Mouse (Mus musculus) liver, embryonic 14.5 days (tissue): ENCODE results near the gene Gm38394. TPM values are rescaled to one million over a fixed set of nuclear protein-coding genes. Genes with fewer than 3 reads are reported as not detected.
"Not testable (repeated sequence)": the region's sequence is repeated elsewhere in the genome, so short reads cannot be mapped to it uniquely, and the experiment has no call there.

Experiments
- ATAC-seq: fragments of 200-750 bp; cut with Nextera tagmentation; 2 replicates; pipeline ENCODE4 v1.8.0; 2017; ENCODE audit warnings: moderate number of reproducible peaks, mild to moderate bottlenecking, moderate library complexity; ENCODE audit not compliant: insufficient read depth
- DNase-seq, 3 experiments: peaks; one replicate each; pipeline ENCODE4 v3.0.0-alpha.2; 2012 to 2013; ENCODE audit warnings: low read depth in 3 of 3, low spot score in 3 of 3
- H3K27ac ChIP-seq: fragments of 300-500 bp; sonication (generic); 2 replicates; pipeline ENCODE4 v1.5.1; 2014; ENCODE audit warnings: moderate library complexity, mild to moderate bottlenecking, control low read depth, inconsistent platforms
- H3K27me3 ChIP-seq: fragments of 300-500 bp; sonication (generic); 2 replicates; pipeline ENCODE4 v1.6.1; 2014; ENCODE audit warnings: mild to moderate bottlenecking, low read length, moderate library complexity; ENCODE audit not compliant: control insufficient read depth, insufficient read depth
- H3K36me3 ChIP-seq: fragments of 300-500 bp; sonication (generic); replicated peaks from 2 replicates; pipeline ENCODE4 v1.6.1; 2014; ENCODE audit warnings: low read depth; ENCODE audit not compliant: control insufficient read depth, insufficient read depth
- H3K4me1 ChIP-seq, 2 experiments: fragments of 200-500 bp in 1 of 2; fragments of 300-500 bp in 1 of 2; sonication (generic) in 1 of 2; replicated peaks; 2 replicates each; pipeline ENCODE4 v1.6.1; 2012 to 2014; ENCODE audit warnings: antibody characterized with exemption in 1 of 2, inconsistent platforms in 1 of 2, low read length in 1 of 2; ENCODE audit not compliant: control insufficient read depth in 2 of 2, insufficient read depth in 2 of 2
- H3K4me2 ChIP-seq: fragments of 300-500 bp; sonication (generic); 2 replicates; pipeline ENCODE4 v1.6.1; 2014; ENCODE audit warnings: low read depth, mild to moderate bottlenecking, control low read depth, moderate library complexity
- H3K4me3 ChIP-seq, 2 experiments: fragments of 200-500 bp in 1 of 2; fragments of 300-500 bp in 1 of 2; sonication (generic) in 1 of 2; 2 replicates each; pipeline ENCODE4 v1.5.1; 2012 to 2014; ENCODE audit warnings: low read depth in 2 of 2, low read length in 2 of 2, mild to moderate bottlenecking in 2 of 2, control low read depth in 1 of 2, inconsistent platforms in 1 of 2, moderate library complexity in 1 of 2; ENCODE audit not compliant: insufficient read depth in 1 of 2
- H3K9ac ChIP-seq: fragments of 300-500 bp; sonication (generic); replicated peaks from 2 replicates; pipeline ENCODE4 v1.6.1; 2014; ENCODE audit warnings: mild to moderate bottlenecking, control low read depth, moderate library complexity
- H3K9me3 ChIP-seq: fragments of 300-500 bp; sonication (generic); 2 replicates; pipeline ENCODE4 v1.6.1; 2016; ENCODE audit warnings: low read length, mixed read lengths; ENCODE audit not compliant: control insufficient read depth
- CTCF ChIP-seq: IDR thresholded peaks from 2 replicates; pipeline ENCODE4 v1.5.1; 2016; ENCODE audit warnings: antibody characterized with exemption, low read depth, control low read depth
- EP300 ChIP-seq: IDR thresholded peaks from 2 replicates; pipeline ENCODE4 v1.6.1; 2016; ENCODE audit warnings: antibody characterized with exemption, low read depth
- WGBS: fragments of 180-500 bp; shearing (Covaris S2); extraction: QIAGEN DNeasy Blood & Tissue Kit; methylation state at CpG from one replicate; pipeline ENCODE4 v1.1.7; 2014; ENCODE audit not compliant: insufficient replicate concordance; 5-methylcytosine and 5-hydroxymethylcytosine counted together
- polyA plus RNA-seq, 2 experiments: library from polyadenylated mRNA; depleted of rRNA in 1 of 2; stranded (reverse) in 1 of 2; unstranded in 1 of 2; fragments of >200 nt; fragmentation: Nextera tagmentation in 1 of 2; extraction: Ambion mirVana in 1 of 2; gene quantifications; 2 replicates each; pipeline versions ENCODE4 v1.2.1 to v1.2.3; 2012 to 2014

The Gm38394 gene
- polyA plus RNA-seq (2012; rRNA removed) (1.4 and 1.6 TPM in 2 replicates), polyA plus RNA-seq (2014; fragmentation: Nextera tagmentation; extraction: Ambion mirVana) (1.6 and 1.7 TPM in 2 replicates)

DNA sequence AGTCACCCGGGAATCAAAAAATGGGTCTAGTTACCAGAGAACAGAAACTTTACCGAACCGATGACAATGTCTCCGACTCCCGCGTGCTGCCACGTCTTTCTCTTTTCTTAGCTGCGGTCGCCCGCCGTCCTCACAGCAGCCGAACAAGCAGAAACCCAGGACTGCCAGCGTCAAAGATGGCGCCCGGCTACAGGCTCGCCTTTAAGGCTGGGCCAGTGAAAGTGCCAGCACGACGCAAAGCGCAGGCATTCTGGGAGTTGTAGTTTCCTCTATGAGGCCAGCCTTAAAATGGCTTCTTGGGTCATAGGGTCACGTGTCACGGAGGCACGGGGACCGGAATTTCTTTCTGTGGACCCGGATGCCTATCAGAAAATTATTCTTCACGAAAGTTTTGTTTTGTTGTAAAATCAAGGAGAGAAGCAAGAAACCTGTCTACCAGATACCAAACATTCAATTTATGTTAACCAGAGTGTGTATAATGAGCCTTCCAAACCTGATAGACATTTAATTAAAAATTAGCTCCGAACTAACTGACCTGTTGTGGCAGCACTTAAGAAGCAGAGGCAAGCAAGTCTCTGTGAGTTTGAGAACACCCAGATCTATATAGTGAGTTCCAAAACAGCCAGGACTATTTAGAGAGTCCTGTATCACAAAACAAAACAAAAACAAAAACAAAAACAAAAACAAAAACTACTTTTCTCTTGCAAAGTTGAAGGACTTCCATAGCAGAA lies at the start of gene Gm38394:
Gene Gm38394, minus strand, starts transcription at position 116 of the 731 bp plus-strand sequence.
- peak within 1 kb of the TSS; percentile 74 for H3K27ac ChIP-seq
- H3K4me3 ChIP-seq = peak within 1 kb of the TSS; percentile 92 to 97
- ATAC-seq (peak; percentile 99), DNase-seq (peak; percentile 92 to 94 (median 93))
- peak within 1 kb of the TSS; percentile 93 for H3K9ac ChIP-seq
- WGBS = 3% methylated on average over 26 of the region's 26 CpGs
- H3K27me3 ChIP-seq = no peaks in the 10 kb centered on the region
- H3K9me3 ChIP-seq = no peaks in the 10 kb centered on the region
- no peak for TF ChIP-seq CTCF
- no peak for TF ChIP-seq EP300
- peak within 1 kb of the TSS; percentile 85 for H3K4me2 ChIP-seq
- H3K36me3 ChIP-seq = peaks cover 30% of the 10 kb centered on the region
- peaks cover 11 to 22% of the 10 kb centered on the region in 2 experiments for H3K4me1 ChIP-seq

DNA sequence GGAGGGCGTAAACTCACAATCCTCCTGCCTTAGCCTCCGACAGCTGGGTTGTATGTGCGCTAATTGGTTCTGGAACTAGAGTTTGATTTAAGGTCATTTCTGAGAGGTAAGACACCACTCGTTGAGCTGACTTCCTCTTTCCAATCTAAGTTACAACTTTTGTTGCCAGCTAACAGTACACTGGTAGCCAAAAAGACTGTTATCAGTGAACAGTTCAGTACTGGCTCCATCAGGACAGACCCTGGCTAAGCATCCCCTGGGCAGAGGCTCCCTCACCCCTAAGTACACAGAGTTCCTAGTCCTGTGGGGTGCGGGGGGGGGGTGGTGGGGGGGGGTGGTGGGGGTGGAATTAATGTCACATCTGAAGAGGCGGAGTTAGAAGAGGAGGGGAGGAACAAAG lies 49.8 kb upstream of the Gm38394 start:
- Histone ChIP-seq H3K27ac (no peak overlapping the region), H3K27me3 (no peaks in the 10 kb centered on the region), H3K4me1 (peaks cover 0 to 26% of the 10 kb centered on the region in 2 experiments; a peak in 2 of 4 replicates), H3K4me3 (no peak overlapping the region), H3K36me3 (peaks cover 98% of the 10 kb centered on the region), H3K9ac (no peak overlapping the region), H3K9me3 (no peaks in the 10 kb centered on the region), H3K4me2 (no peak overlapping the region)
- DNase-seq (no peak), ATAC-seq (no peak)
- TF ChIP-seq CTCF = no peak
- no peak for TF ChIP-seq EP300
- 67% methylated on average over 6 of the region's 6 CpGs for WGBS

DNA sequence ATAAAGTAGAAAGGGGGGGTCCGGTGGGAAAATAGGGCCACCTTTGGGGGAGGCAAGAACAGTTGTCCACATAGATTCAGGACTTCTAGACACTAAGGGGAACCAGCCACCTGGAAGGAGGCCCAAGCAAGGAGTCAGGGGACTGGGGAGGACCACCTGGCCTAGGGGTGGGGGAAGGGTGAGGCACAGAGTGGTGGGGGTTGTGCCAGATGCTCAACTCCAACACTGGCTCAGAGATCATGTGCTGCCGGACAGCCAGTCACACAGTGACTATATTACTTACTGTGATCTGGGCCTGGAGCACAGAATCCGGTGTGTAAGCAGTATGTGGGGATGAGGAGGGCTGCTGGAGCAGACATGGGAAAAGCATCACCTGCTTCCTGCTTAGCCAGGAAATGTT lies 48.2 kb upstream of the Gm38394 start:
- Histone ChIP-seq H3K9me3 (no peaks in the 10 kb centered on the region), H3K36me3 (peaks cover 98% of the 10 kb centered on the region), H3K4me3 (no peak overlapping the region), H3K27ac (no peak overlapping the region), H3K4me2 (no peak overlapping the region), H3K9ac (no peak overlapping the region), H3K27me3 (no peaks in the 10 kb centered on the region), H3K4me1 (peaks cover 0 to 26% of the 10 kb centered on the region in 2 experiments; a peak in 2 of 4 replicates)
- no peak for TF ChIP-seq EP300
- TF ChIP-seq CTCF = no peak
- WGBS = 88% methylated on average over 3 of the region's 3 CpGs
- DNase-seq = no peak
- no peak for ATAC-seq

DNA sequence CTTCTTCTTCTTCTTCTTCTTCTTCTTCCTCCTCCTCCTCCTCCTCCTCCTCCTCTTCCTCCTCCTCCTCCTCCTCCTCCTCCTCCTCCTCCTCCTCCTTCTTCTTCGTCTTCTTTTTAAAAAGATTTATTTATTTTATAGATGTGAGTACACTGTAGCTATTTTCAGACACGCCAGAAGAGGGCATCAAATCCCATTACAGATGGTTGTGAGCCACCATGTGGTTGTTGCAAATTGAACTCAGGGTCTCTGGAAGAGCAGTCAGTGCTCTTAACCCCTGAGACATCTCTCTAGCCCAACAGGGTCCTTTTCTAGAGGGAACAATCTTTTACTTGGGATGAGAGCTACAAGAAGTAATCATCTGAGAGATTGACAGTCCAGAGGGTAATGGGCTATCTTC lies 40.7 kb upstream of the Gm38394 start:
- not testable (repeated sequence) for H3K27me3 ChIP-seq, H3K4me2 ChIP-seq, H3K9me3 ChIP-seq, H3K9ac ChIP-seq, H3K27ac ChIP-seq, DNase-seq, H3K4me3 ChIP-seq, ATAC-seq, H3K4me1 ChIP-seq
- peak; percentile 52 for TF ChIP-seq CTCF
- peaks cover 47% of the 10 kb centered on the region for H3K36me3 ChIP-seq
- WGBS = 14% methylated on average over 2 of the region's 2 CpGs

DNA sequence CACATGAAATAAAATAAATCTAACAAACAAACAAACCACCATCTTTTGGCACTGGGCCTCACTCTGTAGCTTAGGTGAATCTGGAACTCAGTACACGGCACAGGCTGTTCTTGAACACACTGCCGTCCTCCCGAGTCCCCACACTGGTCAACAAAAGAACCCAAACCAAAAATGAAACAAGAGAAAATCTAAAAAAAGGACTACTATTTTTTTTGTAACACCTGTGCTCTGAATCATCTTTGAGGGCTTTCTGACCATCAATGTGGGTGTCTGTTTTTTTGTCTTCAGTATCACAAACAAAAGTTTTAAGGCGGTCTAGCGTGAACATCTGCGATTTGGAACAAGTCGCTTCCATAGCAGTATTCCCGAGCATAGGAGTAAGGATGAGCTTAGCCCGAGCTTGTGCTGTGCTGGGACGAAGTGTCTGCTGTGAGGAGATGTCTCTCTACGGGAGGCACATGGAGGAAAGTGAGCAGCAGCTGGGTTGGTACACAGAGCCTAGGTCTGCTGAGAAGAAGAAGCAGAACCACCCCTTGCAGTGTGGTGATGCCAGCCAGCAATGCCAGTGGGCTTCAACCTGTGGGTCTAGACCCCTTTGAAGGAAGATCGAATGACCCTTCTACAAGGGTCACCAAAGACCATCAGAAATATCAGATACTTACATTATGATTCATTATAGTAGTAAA lies 37.0 kb upstream of the Gm38394 start:
- TF ChIP-seq CTCF (no peak), EP300 (no peak)
- Histone ChIP-seq H3K9me3 (no peaks in the 10 kb centered on the region), H3K9ac (no peak overlapping the region), H3K27me3 (no peaks in the 10 kb centered on the region), H3K36me3 (peaks cover 14% of the 10 kb centered on the region), H3K4me2 (no peak overlapping the region), H3K27ac (no peak overlapping the region), H3K4me3 (no peak overlapping the region), H3K4me1 (peaks cover 0 to 19% of the 10 kb centered on the region in 2 experiments; a peak in 3 of 4 replicates)
- DNase-seq (no peak), ATAC-seq (no peak)
- WGBS = 91% methylated on average over 12 of the region's 12 CpGs
